Mouse (Mus musculus) heart, embryonic 16.5 days (tissue): ENCODE data around the gene Kcnj12. TPM values are rescaled to one million over a fixed set of nuclear protein-coding genes. Genes with fewer than 3 reads are reported as not detected.

Experiments
- ATAC-seq: fragments of 200-750 bp; cut with Nextera tagmentation; replicated peaks from 2 replicates; pipeline ENCODE4 v1.8.0; 2017; ENCODE audit warnings: moderate number of reproducible peaks; ENCODE audit not compliant: insufficient read depth, low FRiP score; ENCODE audit errors: extremely low read depth
- H3K27ac ChIP-seq: fragments of 300-500 bp; sonication (generic); 2 replicates; pipeline ENCODE4 v1.5.1; 2014; ENCODE audit warnings: mild to moderate bottlenecking, low read length, control low read depth, moderate library complexity
- H3K27me3 ChIP-seq: fragments of 300-500 bp; sonication (generic); 2 replicates; pipeline ENCODE4 v1.6.1; 2014; ENCODE audit warnings: low read length, mixed read lengths; ENCODE audit not compliant: control insufficient read depth, insufficient read depth
- H3K36me3 ChIP-seq: fragments of 300-500 bp; sonication (generic); 2 replicates; pipeline ENCODE4 v1.6.1; 2014; ENCODE audit not compliant: control insufficient read depth, insufficient read depth
- H3K4me1 ChIP-seq: fragments of 300-500 bp; sonication (generic); 2 replicates; pipeline ENCODE4 v1.6.1; 2014; ENCODE audit warnings: low read length, mixed read lengths; ENCODE audit not compliant: control insufficient read depth, insufficient read depth
- H3K4me2 ChIP-seq: fragments of 300-500 bp; sonication (generic); 2 replicates; pipeline ENCODE4 v1.6.1; 2014; ENCODE audit warnings: low read depth, mild to moderate bottlenecking, control low read depth, low read length
- H3K4me3 ChIP-seq: fragments of 300-500 bp; sonication (generic); 2 replicates; pipeline ENCODE4 v1.5.1; 2014; ENCODE audit warnings: mild to moderate bottlenecking, control low read depth, low read length
- H3K9ac ChIP-seq: fragments of 300-500 bp; sonication (generic); 2 replicates; pipeline ENCODE4 v1.6.1; 2014; ENCODE audit warnings: low read length, control low read depth
- H3K9me3 ChIP-seq: fragments of 300-500 bp; sonication (generic); replicated peaks from 2 replicates; pipeline ENCODE4 v1.6.1; 2016; ENCODE audit warnings: low read length; ENCODE audit not compliant: control insufficient read depth
- WGBS: fragments of 180-500 bp; shearing (Covaris S2); extraction: QIAGEN DNeasy Blood & Tissue Kit; methylation state at CpG from one replicate; pipeline ENCODE4 v1.1.7; 2014; 5-methylcytosine and 5-hydroxymethylcytosine counted together
- polyA plus RNA-seq: library from polyadenylated mRNA; unstranded; fragments of >200 nt; fragmentation: Nextera tagmentation; extraction: Ambion mirVana; gene quantifications from 2 replicates; pipeline ENCODE4 v1.2.1, GENCODE M21; 2015

Gene Kcnj12
- polyA plus RNA-seq, 1 experiment from 2014 or later, result 5.7 TPM

- no peaks in the 10 kb centered on the region for H3K36me3 ChIP-seq
- no peak overlapping the region for H3K4me2 ChIP-seq
- 82% methylated on average over 11 of the region's 11 CpGs for WGBS
- no peak overlapping the region for H3K27ac ChIP-seq
- H3K9me3 ChIP-seq, result no peaks in the 10 kb centered on the region
- no peak for ATAC-seq
- no peak overlapping the region for H3K9ac ChIP-seq
- peaks cover 20% of the 10 kb centered on the region for H3K4me1 ChIP-seq
- H3K27me3 ChIP-seq, result no peaks in the 10 kb centered on the region
- H3K4me3 ChIP-seq, result no peak overlapping the region
Measured at GRCm38 (mm10) chr11:61040856-61041652, 18.7 kb downstream of the Kcnj12 start.

GRCm38 (mm10) chr11:61042593-61042992 lies 20.2 kb downstream of the Kcnj12 start:
- peak; percentile 37; the same call in 1 of the 2 replicates for ATAC-seq
- H3K27ac ChIP-seq, result no peak overlapping the region
- H3K4me3 ChIP-seq, result no peak overlapping the region
- H3K27me3 ChIP-seq, result no peaks in the 10 kb centered on the region
- H3K4me1 ChIP-seq, result peaks cover 20% of the 10 kb centered on the region
- H3K9ac ChIP-seq, result no peak overlapping the region
- peak overlapping the region; percentile 13; the same call in 1 of the 2 replicates for H3K4me2 ChIP-seq
- 6% methylated on average over 8 of the region's 8 CpGs for WGBS
- no peaks in the 10 kb centered on the region for H3K9me3 ChIP-seq
- H3K36me3 ChIP-seq, result no peaks in the 10 kb centered on the region

GRCm38 (mm10) chr11:61043055-61043992 lies 21.0 kb downstream of the Kcnj12 start:
- no peak overlapping the region for H3K9ac ChIP-seq
- no peaks in the 10 kb centered on the region for H3K36me3 ChIP-seq
- H3K9me3 ChIP-seq, result no peaks in the 10 kb centered on the region
- 74% methylated on average over 12 of the region's 12 CpGs for WGBS
- H3K4me1 ChIP-seq, result peaks cover 15% of the 10 kb centered on the region
- peak; percentile 46; the same call in 1 of the 2 replicates for ATAC-seq
- H3K4me2 ChIP-seq, result no peak overlapping the region
- H3K27ac ChIP-seq, result no peak overlapping the region
- no peak overlapping the region for H3K4me3 ChIP-seq
- no peaks in the 10 kb centered on the region for H3K27me3 ChIP-seq

GRCm38 (mm10) chr11:61044741-61045140 lies 22.4 kb downstream of the Kcnj12 start:
- peaks cover 12% of the 10 kb centered on the region for H3K4me1 ChIP-seq
- H3K36me3 ChIP-seq, result no peaks in the 10 kb centered on the region
- no peak for ATAC-seq
- no peak overlapping the region for H3K27ac ChIP-seq
- H3K27me3 ChIP-seq, result no peaks in the 10 kb centered on the region
- no peak overlapping the region for H3K4me2 ChIP-seq
- H3K4me3 ChIP-seq, result no peak overlapping the region
- 82% methylated on average over 5 of the region's 5 CpGs for WGBS
- H3K9ac ChIP-seq, result no peak overlapping the region
- H3K9me3 ChIP-seq, result no peaks in the 10 kb centered on the region

- H3K9me3 ChIP-seq, result no peaks in the 10 kb centered on the region
- no peak overlapping the region for H3K9ac ChIP-seq
- H3K4me3 ChIP-seq, result no peak overlapping the region
- H3K36me3 ChIP-seq, result no peaks in the 10 kb centered on the region
- H3K4me1 ChIP-seq, result peaks cover 20% of the 10 kb centered on the region
- H3K27ac ChIP-seq, result no peak overlapping the region
- no peaks in the 10 kb centered on the region for H3K27me3 ChIP-seq
- 72% methylated on average over 5 of the region's 5 CpGs for WGBS
- no peak for ATAC-seq
- H3K4me2 ChIP-seq, result no peak overlapping the region
Measured at GRCm38 (mm10) chr11:61047441-61047840, 25.1 kb downstream of the Kcnj12 start.

GRCm38 (mm10) chr11:61051151-61051550 lies 28.8 kb downstream of the Kcnj12 start:
- H3K4me2 ChIP-seq, result peak overlapping the region; percentile 20; the same call in 1 of the 2 replicates
- H3K9ac ChIP-seq, result no peak overlapping the region
- 14% methylated on average over 8 of the region's 8 CpGs for WGBS
- peaks cover 12% of the 10 kb centered on the region for H3K4me1 ChIP-seq
- H3K27ac ChIP-seq, result peak overlapping the region; percentile 54
- no peaks in the 10 kb centered on the region for H3K9me3 ChIP-seq
- H3K36me3 ChIP-seq, result no peaks in the 10 kb centered on the region
- no peak overlapping the region for H3K4me3 ChIP-seq
- ATAC-seq, result peak; percentile 70
- H3K27me3 ChIP-seq, result no peaks in the 10 kb centered on the region

- Histone ChIP-seq H3K4me3 (no peak overlapping the region), H3K4me1 (peaks cover 27% of the 10 kb centered on the region), H3K27me3 (no peaks in the 10 kb centered on the region), H3K36me3 (no peaks in the 10 kb centered on the region), H3K9ac (no peak overlapping the region), H3K4me2 (no peak overlapping the region), H3K9me3 (no peaks in the 10 kb centered on the region), H3K27ac (no peak overlapping the region)
- ATAC-seq, result no peak
- WGBS, result 77% methylated on average over 5 of the region's 5 CpGs
Measured at GRCm38 (mm10) chr11:61056871-61057270, 34.5 kb downstream of the Kcnj12 start.

- Histone ChIP-seq H3K27me3 (no peaks in the 10 kb centered on the region), H3K4me1 (peaks cover 28% of the 10 kb centered on the region), H3K27ac (peak overlapping the region; percentile 85), H3K36me3 (no peaks in the 10 kb centered on the region), H3K4me3 (no peak overlapping the region), H3K9ac (peak overlapping the region; percentile 23; the same call in 1 of the 2 replicates), H3K4me2 (peak overlapping the region; percentile 26; the same call in 1 of the 2 replicates), H3K9me3 (no peaks in the 10 kb centered on the region)
- peak; percentile 79 for ATAC-seq
- 25% methylated on average over 10 of the region's 10 CpGs for WGBS
Measured at GRCm38 (mm10) chr11:61059691-61060457, 37.5 kb downstream of the Kcnj12 start.
